Mouse (Mus musculus) layer of hippocampus, postnatal 36 days (tissue): ENCODE measurements around the gene Olfr1102. TPM values are rescaled to one million over a fixed set of nuclear protein-coding genes. Genes with fewer than 3 reads are reported as not detected.

Experiments
- DNase-seq, 2 experiments: peaks; one replicate each; pipeline ENCODE4 v3.0.0; 2022
- total RNA-seq, 2 experiments: library from RNA; stranded (reverse); gene quantifications; 2 replicates each; pipeline ENCODE4 v1.2.3; 2021

Olfr1102 gene
- not detected for total RNA-seq

DNA sequence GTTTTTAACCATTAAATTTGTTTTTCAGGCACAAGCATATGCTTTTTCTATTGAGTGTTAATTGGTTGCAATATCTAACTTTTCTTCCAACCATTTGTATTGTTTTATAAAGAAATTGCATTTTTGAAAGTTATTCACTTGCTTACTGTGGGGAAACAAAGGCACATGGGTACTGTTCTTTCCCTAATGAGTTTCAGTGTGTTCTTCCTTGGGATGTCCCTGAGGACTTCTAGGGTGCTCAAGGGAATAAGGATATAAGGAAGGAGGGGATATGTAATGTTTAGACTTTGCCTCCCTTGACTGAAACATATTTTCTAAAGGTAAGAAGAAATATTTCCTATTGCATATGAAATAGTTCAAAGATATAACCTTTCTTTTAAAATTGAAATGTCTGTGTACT lies at the start of gene Olfr1102:
Olfr1102 (plus strand) TSS at position 301 of the 400 bp plus-strand sequence.
- no peak for DNase-seq

GRCm38 (mm10) chr2:86960593-86960992 lies 37.6 kb upstream of the Olfr1102 start, which contains the start of gene Olfr1099:
Gene Olfr1099 (minus strand): TSS chr2:86960693.
- DNase-seq: no peak

GRCm38 (mm10) chr2:86979854-86980253 lies 18.3 kb upstream of the Olfr1102 start, which contains the start of gene Olfr1100:
Gene Olfr1100 (minus strand): TSS chr2:86979954.
- DNase-seq: no peak

DNA sequence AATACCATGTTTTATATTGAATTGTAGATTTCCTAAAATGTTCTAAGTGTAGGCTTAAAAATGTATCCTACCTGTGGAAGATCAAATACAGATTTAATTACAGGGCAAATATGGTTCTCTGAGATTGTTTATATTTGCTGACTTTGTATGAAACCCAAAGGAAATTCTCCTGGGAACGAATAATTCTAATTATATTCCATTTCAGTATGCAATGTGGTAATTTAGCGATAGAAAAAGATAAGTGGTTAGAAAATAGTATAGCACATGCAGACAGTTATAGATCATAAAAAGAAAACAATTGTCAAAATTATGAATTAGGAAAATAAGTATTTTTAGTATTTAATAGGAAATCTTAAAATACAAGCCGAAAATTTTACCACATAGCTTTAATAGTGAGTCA lies 7.1 kb upstream of the Olfr1102 start, which contains the start of gene Olfr1101:
Olfr1101 (minus strand) TSS at position 101 of the 400 bp plus-strand sequence.
- DNase-seq: no peak

DNA sequence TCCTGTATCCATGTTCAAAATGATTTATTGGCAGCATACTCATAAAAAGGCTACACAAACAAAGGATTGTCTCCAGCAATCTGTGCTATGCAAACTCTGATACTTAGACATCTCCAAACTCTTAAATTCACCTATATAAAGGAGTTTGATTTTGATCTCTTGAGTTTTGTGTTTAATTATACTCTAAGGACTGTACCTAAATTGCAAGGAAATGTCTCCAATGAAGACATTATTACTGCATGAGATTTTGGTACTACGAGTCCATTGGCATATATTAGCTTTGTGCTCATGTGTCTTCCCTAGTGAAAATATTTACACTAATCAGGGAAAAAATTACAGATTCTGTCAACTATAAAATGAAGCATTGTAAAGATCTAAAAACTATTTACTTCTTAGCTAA lies 28.8 kb downstream of the Olfr1102 start, which contains the start of gene Olfr1104:
Olfr1104 (minus strand) TSS at position 101 of the 400 bp plus-strand sequence.
- DNase-seq: no peak

GRCm38 (mm10) chr2:87036431-87036830 lies 38.2 kb downstream of the Olfr1102 start, which contains the start of gene Olfr1105:
Gene Olfr1105 (minus strand): TSS chr2:87036531.
- DNase-seq: no peak

GRCm38 (mm10) chr2:87052173-87052572 lies 54.0 kb downstream of the Olfr1102 start, which contains the start of gene Olfr1106:
Gene Olfr1106 (minus strand): TSS chr2:87052273.
- no peak for DNase-seq

Other genes with a start within 250 kb of the Olfr1102 start
- gene Olfr1090, start 239.4 kb upstream of the Olfr1102 start, total RNA-seq: not detected
- not detected for gene Olfr1093, start 215.9 kb upstream of the Olfr1102 start, total RNA-seq
- gene Olfr141, start 188.4 kb upstream of the Olfr1102 start, total RNA-seq: not detected
- gene Olfr1094, start 173.7 kb upstream of the Olfr1102 start, total RNA-seq: not detected
- gene Olfr1095, start 146.7 kb upstream of the Olfr1102 start, total RNA-seq: not detected
- not detected for gene Gm13723, start 123.6 kb upstream of the Olfr1102 start, total RNA-seq
- not detected for gene Olfr1097, start 106.2 kb upstream of the Olfr1102 start, total RNA-seq
- gene Olfr1098, start 73.9 kb upstream of the Olfr1102 start, total RNA-seq: not detected
- not detected for gene Olfr1099, start 37.7 kb upstream of the Olfr1102 start, total RNA-seq
- not detected for gene Olfr1100, start 18.4 kb upstream of the Olfr1102 start, total RNA-seq
- not detected for gene Olfr1101, start 7.2 kb upstream of the Olfr1102 start, total RNA-seq
- gene Olfr1104, start 28.7 kb downstream of the Olfr1102 start, total RNA-seq: not detected
- not detected for gene Olfr1105, start 38.1 kb downstream of the Olfr1102 start, total RNA-seq
- gene Olfr1106, start 53.9 kb downstream of the Olfr1102 start, total RNA-seq: not detected
- gene Olfr1107, start 77.4 kb downstream of the Olfr1102 start, total RNA-seq: not detected
- gene Olfr1109, start 97.6 kb downstream of the Olfr1102 start, total RNA-seq: not detected
- gene Olfr259, start 116.2 kb downstream of the Olfr1102 start, total RNA-seq: not detected
- gene Olfr1110, start 141.9 kb downstream of the Olfr1102 start, total RNA-seq: not detected
- gene Olfr1111, start 154.2 kb downstream of the Olfr1102 start, total RNA-seq: not detected
- gene Olfr1112, start 189.4 kb downstream of the Olfr1102 start, total RNA-seq: not detected
- not detected for gene Olfr1113, start 210.6 kb downstream of the Olfr1102 start, total RNA-seq
- not detected for gene Olfr1115, start 249.6 kb downstream of the Olfr1102 start, total RNA-seq